Mouse (Mus musculus) brain, adult 2 months (tissue): ENCODE measurements around the gene Scube2.

Experiments
- DNase-seq: peaks from one replicate; pipeline ENCODE4 v3.0.0; 2011; ENCODE audit warnings: low read depth, low spot score

The Scube2 gene

DNA sequence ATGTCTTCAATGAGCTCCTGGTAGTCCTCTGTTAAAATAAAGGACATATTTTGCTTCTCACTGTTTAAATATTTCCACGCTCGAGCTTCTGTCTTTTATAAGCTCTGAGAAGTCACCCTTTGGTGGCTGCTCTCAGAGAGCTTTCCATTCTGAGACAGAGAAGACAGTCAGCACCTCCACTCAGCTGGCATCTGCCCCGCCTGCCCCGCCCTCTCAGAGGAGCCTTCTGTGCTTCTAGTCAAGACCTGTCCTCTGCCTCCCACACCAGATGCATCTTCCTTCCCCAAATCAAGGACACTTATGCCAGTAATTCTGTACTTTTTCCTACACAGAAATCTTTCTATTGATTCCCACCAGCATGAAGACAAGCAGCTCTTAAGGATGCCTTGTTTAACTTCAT is 64.9 kb downstream of the Scube2 start:
- peak; percentile 68 for DNase-seq

DNA sequence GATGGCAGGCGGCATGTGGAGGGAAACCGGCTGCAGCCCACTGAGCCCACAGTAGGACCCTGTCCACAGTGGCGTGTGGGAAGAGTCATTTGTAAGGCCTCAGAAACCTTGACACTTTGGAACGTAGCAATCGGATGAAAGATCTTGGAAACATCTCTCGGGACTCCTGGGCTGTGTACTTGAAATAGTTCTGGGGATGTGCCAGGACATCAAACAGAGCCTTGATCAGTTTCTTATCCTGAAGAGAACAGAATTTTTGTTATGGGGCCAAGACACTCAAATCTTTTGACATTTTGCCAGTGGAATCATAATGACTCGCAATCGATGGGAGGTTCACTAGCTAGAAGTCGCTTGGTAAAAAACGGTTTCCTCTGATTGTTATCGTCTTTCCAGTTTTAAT is 66.3 kb downstream of the Scube2 start:
- DNase-seq, result peak; percentile 36

DNA sequence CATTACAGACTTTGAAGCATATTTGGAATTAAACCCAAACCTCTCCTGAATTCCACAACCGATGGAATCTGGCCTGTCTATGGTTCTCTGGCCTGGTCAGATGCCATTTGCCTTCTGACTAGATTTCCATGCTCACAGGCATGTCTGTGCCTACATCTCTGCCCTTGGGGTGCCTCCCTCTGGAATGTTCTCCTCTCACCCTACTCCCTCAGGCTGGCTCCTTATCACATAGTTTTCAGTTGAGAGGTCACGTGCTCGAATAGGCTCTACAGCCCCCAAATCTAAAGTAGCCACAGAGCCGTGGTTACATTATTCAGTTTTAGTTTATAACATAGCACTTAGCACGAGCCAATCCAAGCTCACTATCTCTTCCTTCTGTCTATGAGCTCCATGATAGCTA is 69.9 kb downstream of the Scube2 start:
- no peak for DNase-seq

DNA sequence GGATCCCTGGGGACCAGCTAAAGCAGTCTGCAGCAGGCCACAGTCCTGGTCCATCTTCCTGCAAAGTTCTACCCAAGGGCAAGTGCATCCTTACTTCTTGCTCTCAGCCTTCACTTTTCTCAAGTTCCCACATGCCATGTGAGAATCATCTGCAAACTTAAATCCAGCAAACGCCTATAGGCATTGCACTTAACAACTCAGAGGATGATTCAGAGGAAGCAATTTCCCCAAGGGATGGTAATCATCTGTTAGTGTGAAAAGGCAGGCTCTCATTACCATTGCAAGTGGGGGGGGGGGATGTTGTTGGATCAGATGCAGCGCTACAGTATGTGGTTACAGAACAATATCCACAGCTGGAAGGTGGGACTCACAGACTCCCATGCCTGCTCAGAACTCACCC is 70.9 kb downstream of the Scube2 start:
- DNase-seq, result peak; percentile 80

DNA sequence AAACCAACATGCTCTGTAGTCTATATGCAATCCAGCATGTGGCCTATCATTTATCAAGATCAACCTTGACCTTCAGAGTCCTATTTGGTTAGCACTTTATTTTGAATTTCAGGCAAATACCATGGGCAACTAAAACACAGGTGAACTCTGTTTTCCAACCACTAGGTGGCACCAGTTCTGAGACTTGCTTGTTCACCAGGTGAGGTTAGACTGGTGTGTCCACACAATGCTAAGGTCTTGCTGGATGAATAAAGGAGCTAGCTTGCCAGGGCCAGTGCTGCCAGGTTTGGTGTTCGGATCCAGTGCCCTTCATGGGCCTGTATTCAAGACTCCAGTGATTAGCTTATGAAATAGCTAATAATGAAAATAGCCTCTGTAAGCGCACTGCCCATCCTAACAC is 72.7 kb downstream of the Scube2 start:
- DNase-seq, result peak; percentile 89

DNA sequence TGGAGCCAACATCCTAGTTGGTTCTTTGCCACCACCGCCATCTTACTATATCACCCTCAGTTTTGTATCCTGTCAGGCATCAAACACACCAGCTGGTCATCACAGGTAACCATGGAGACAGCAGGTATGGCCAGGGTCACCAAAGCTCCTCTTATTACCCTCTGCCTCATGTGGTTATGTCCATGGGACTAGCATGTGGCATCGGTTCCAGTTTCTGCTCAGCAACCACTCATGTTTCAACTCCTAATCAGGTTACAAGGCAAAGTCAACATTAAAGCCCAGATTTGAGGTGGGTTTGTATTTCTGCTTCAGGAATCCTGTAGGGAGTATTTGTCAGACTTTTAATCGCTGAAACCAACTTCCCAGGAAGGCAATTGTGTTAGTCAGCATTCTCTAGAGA is 74.7 kb downstream of the Scube2 start:
- no peak for DNase-seq

DNA sequence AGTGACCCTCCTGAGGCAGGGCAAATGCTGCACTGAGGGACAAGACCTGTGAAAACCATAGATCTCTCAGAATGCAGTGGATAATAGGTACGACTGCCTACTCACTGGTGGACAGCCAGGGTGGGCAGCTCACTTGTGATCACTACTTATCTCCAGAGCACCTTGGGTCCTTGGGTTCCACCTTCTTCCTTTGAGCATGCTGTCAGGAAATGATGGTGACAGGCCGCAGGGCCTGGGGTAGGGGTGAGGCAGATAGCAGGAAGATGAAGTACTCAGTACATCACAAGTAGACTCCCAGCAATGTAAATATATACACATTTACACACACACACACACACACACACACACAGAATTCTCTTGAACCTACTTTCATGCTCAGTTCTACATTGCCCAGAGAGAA is 77.6 kb downstream of the Scube2 start:
- no peak for DNase-seq

DNA sequence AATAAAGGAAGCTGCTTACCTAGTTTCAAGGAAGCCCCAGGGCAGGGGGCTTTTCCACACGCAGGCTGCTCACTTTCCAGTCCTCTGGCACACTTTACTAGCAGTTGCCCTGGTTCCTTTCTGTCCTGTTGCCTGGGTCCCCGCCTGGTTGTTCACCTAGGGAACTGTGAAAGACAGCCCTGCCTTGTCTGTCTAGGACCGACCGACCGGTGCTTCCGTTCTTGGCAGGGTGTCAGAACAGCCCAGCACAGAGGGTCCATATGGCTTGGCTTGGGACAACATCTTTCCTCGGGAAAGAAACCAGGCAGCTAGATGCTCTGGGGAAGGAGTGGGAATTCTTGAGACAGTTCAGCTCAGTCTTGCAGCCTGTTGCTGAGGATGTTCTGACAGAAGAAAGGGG is 82.2 kb downstream of the Scube2 start:
- no peak for DNase-seq

DNA sequence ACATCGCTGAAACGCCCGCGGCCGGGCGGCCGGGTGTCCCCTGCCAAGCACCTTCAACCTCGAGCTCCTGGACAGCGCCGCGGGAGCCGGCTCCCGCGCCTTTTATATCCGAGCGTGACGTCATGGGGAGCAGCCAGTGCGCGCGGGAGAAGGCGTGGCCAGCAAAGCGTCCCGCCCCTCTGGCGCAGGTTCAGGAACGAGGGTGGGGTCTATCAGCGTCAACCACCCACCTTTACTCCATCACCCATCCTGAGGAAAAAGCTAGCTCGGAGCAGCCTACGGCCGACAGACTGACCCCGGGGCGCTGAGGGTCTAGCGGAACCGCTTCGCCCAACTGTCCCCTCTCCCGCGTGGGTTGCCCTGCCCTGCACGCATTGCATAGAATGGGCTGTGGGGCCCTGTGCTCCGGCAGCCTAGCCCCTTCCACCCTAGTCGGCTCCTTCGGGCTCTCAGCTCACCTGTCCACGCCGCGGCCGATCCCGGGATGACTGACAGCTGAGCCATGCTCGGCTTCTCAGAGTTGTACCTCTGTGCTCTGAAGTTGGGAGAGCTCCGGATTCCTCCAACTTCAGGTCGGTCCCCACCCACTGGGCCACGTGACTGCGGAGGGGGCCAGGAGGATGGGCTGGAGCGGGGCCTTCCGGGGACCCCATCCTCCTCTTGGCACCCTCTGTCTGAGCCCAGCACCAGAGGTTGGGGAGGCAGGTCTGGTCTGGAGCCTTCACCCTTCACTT is 83.8 kb downstream of the Scube2 start, which contains the start of gene Nrip3:
Gene Nrip3 (minus strand): TSS at position 556 of the 734 bp plus-strand sequence.
- peak; percentile 88 for DNase-seq

DNA sequence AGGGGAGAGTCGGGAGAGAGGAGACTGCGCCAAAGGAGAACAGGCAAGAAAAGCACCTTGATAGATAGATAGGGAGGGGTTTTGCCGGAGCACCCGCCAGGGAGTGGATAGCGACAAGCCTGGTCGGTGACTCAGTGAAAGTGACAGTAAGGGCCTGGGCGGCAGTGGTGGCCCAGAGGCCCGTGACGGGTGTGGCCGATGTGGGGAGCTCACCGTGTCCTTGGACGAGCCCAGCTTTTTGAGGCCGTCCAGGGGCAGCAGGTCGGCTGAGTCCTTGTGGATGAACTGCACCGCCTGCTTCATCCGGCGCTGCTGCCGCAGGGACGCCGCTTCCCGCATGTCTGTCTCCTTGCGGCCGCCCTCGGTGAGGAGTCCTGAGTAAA is 84.4 kb downstream of the Scube2 start:
- peak; percentile 53 for DNase-seq

DNA sequence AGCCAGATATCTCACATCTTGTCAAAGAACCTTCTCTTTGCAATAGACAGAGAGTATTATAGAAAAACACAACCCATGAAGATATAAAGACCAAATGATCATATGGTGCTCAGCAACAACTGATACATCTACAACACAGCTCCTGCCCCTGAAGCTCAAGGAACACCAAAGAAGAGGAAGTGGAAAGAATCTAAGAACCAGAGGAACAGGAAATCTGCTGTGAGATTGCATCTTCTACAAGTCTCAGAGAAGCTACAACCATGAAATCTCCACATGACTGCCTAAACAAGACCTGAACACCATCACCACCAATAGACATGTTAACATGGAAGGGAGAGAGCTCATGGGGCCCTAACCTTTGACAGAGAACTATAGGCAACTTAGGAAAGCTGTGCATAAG is 93.2 kb downstream of the Scube2 start:
- DNase-seq, result no peak

DNA sequence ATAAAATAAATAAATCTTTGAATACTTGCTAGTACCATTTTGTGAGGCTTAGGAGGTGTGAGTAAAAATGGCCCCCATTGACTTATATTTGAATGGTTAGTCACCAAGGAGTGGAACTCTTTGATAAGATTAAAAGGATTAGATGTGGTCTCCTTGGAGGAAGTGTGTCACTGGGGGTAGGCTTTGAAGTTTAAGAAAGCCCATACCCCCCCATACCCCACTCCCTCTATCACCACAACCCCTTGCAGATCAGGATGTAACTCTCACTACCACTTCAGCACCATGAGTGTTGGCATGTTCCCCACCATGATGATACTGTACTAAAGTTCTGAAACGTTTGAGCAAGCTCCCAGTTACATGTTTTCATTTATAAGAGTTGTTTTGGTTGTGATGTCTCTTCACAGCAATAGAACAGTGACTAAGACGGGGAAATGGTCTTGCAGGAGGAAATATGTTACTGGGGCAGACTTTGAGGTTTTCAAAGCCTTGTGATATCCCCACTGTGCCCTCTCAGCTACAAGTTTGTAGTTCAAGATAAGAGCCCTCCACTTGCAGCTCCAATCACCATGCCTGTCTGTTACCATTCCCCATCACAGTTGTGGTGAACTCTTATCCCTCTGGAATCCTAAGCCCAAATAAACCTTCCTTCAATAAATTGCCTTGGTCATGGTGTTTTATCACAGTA is 96.6 kb downstream of the Scube2 start:
- DNase-seq, result no peak

DNA sequence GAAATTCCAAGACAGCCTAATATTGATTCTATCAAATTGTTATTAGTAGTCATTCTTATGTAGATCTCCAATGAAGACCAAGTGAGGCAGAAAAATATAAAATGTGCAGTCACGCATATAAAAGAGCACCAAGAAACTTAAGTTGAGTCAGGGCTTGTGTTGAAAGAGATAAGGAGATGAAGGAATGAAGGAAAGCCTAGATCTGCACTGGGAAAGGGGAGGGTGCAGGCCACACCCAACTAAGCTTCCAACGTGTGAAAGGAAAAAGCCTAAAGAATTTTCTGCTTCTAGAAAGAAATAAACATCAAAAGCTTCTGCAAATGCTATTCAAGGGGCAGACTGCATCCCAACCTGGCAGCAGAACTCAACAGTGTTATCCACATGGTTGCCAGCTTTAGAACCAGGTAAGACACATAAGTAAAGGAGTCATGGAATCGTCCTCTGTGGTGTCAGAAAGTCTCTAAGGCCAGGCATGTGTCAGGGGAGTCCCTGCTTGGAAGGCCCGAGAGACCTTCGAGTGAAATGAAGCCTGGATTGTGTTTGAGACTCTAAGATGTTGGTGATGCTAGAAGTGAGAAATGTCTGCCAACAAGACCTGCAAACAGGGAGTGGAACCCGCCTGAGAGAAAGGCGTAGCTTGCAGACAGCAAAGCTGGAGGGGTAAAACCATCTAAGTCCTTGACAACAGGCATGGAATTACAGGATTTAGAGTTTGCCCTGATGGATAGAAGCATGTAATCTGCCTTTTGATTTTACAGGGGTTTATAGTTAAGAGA is 97.7 kb downstream of the Scube2 start:
- DNase-seq, result no peak

DNA sequence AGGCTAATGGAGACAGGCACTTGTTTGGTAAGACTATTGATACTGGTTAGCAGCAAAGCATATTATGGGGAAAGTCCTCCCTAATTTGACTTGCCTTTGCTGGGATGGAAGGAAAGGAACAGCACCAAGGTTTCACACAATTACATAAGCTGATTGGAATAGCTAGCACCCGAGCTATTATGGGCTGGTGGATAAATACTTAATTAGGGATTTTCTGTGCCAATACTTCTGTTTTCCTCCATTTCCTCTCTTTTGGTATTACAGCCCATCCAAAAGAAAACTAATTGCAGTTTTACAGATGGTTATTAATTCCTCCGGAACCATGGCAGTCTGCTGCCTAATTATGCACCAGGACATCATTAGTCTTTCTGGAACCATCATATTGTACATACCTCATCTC is 101.5 kb downstream of the Scube2 start:
- peak; percentile 34 for DNase-seq

DNA sequence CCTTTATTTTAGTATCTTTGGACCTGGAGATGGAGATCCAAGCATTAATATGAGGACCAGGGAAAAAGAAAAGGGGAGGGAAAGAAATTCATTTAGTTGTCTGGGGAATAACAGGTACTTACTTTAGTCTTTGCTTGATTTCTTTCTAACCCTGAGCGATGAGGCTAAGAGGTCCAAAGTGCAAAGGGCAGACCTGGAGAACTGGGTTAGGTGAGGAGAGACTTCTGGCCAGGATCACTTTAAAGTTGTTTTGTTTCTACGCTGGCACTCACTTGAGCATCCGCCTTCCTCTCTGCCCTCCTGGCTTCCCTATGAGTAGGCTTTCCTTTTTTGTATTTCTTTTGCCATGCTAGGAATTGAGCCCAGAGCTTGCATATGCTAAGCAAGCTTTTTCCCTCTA is 109.2 kb downstream of the Scube2 start:
- no peak for DNase-seq

DNA sequence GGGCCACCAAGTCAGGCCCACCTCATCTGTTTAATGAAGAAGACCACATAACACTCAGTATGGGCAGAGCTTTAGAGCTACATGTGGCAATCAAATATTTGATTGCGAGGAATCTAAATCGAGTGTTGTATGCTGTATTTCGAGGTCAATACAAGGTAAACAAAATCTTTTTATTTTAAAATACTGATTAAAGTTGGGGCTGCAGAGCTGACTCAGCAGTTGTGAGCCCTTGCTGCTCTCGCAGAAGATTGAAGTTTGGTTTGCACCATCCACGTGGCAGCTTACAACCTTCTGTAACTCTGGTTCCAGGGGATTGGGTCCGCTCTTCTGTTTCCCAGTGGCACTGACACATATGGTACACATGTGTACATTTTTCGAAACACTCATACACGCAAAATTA is 111.4 kb downstream of the Scube2 start:
- DNase-seq, result no peak

DNA sequence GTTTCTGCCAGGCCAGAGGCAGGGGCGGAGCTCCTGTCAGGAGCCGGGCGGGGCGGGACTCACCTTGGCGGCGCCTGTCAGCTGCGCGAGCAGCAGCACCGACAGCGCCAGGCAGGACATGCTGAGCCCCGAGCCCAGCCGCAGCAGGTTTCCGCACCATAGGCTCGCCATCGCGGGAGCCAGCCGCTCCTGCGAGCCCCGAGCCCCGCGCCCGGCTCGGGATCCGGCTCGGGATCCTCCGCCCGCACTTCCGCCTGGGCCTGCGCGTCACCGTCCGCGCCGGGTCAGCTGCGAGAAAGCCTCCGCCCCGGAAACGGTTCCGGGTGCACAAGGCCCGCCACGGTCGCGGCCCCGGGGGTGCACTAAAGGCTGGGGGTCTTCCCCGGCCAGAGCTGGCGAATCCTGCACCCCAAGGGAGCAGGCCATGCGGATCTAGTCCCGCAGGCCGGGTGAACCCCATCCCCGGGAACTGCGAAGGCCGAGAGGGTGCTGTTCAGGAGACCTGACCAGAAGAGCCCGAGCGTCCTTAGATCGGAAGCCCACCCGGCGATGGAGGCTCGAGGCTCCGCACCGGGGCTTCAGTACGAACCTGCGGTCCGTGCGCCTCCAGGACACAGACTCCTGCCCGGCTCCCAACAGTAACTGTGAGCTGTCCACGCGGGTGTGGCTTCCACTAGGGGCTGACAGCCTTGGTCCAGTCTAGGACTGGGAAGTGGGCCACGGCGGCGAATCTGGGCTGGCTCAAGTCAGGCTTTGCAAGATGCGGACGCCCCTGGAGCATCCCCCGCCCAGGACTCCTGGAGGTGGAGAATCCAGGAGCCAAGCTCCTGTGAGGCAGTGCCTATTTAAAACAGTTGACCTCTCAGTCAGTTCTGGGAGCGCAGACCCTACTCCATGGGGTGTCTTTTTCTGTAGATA is 113.2 kb downstream of the Scube2 start, which contains the start of gene Tmem9b:
Gene Tmem9b (minus strand): TSS at position 868 of the 918 bp plus-strand sequence.
- DNase-seq, result peak; percentile 90

DNA sequence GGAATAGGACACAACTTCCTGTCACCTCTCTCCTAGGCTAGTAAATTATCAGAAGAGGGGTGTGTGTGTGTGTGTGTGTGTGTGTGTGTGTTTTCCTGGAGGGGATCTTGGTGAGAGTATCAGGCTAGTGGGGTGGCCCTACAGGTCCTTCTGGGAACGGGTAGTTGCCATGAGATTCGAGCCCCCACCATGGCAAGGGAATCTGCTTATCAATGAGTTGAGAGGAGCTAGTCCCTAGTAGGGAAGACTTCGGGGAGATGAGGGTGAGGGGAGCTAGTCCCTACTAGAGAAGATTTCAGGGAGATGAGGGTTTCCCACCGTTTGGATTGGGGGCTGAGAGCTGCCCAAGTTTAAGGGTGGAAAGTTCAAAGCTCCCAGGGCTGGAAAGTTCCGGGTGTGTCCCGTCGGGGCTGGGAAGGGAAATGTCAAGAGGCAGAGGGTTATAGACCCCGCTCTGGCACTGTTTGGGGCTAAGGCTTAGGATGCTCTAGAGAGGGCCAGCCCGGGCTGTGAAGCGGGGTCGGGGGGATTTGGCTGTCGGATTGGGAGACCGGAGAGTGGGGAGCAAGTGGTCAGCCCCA is 114.0 kb downstream of the Scube2 start:
- no peak for DNase-seq
